Mouse (Mus musculus) stomach, embryonic 15.5 days (tissue): ENCODE measurements around the gene Gm49387. TPM values are rescaled to one million over a fixed set of nuclear protein-coding genes. Genes with fewer than 3 reads are reported as not detected.

Experiments
- ATAC-seq: fragments of 200-750 bp; cut with Nextera tagmentation; 2 replicates; pipeline ENCODE4 v1.8.0; 2017; ENCODE audit warnings: low read depth, moderate number of reproducible peaks, moderate TSS enrichment; ENCODE audit not compliant: insufficient read depth, low FRiP score
- H3K27ac ChIP-seq: fragments of 300-500 bp; sonication (generic); 2 replicates; pipeline ENCODE4 v1.5.1; 2015; ENCODE audit warnings: mild to moderate bottlenecking, inconsistent platforms
- H3K27me3 ChIP-seq: fragments of 300-500 bp; sonication (generic); replicated peaks from 2 replicates; pipeline ENCODE4 v1.6.1; 2015; ENCODE audit warnings: inconsistent platforms
- H3K36me3 ChIP-seq: fragments of 300-500 bp; sonication (generic); 2 replicates; pipeline ENCODE4 v1.6.1; 2015; ENCODE audit warnings: inconsistent platforms
- H3K4me1 ChIP-seq: fragments of 300-500 bp; sonication (generic); 2 replicates; pipeline ENCODE4 v1.6.1; 2015; ENCODE audit warnings: inconsistent platforms
- H3K4me2 ChIP-seq: fragments of 300-500 bp; sonication (generic); 2 replicates; pipeline ENCODE4 v1.6.1; 2015; ENCODE audit warnings: mild to moderate bottlenecking, inconsistent platforms
- H3K4me3 ChIP-seq: fragments of 300-500 bp; sonication (generic); replicated peaks from 2 replicates; pipeline ENCODE4 v1.5.1; 2015; ENCODE audit warnings: inconsistent platforms
- H3K9ac ChIP-seq: fragments of 300-500 bp; sonication (generic); 2 replicates; pipeline ENCODE4 v1.6.1; 2015; ENCODE audit warnings: inconsistent platforms
- H3K9me3 ChIP-seq: fragments of 300-500 bp; sonication (generic); 2 replicates; pipeline ENCODE4 v1.6.1; 2016; ENCODE audit warnings: inconsistent platforms
- WGBS: fragments of 180-500 bp; shearing (Covaris S2); methylation state at CpG from one replicate; pipeline ENCODE4 v1.1.7; 2015; 5-methylcytosine and 5-hydroxymethylcytosine counted together
- polyA plus RNA-seq: library from polyadenylated mRNA; unstranded; fragments of >200 nt; fragmentation: Nextera tagmentation; extraction: Ambion mirVana; gene quantifications from 2 replicates; pipeline ENCODE4 v1.2.1, GENCODE M21; 2015

Gene Gm49387
- polyA plus RNA-seq, 1 experiment from 2014 or later, result not detected

DNA sequence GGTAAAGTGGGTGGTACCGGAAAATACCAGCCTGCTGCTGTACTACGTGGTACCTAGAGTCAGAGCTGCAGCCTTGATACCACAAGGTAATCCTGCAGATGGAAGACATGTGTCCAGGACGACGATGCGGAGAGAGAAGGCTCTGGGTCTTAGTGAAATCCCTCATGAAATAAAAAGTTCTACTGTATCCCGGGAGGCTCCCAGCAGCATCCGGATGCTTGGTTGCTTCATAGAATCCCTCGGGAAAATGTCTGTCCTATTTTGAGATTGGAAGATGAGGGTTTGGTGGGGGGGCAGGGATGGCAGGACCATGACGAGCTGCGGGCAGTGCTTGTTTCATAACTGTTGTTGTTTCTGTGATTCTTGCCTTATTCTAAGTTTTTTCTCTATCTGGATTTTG, 7.3 kb upstream of the Gm49387 start:
- ATAC-seq, result no peak
- H3K27ac ChIP-seq, result no peak overlapping the region
- H3K4me1 ChIP-seq, result peaks cover 3% of the 10 kb centered on the region; the same call in 1 of the 2 replicates
- no peak overlapping the region for H3K9ac ChIP-seq
- no peaks in the 10 kb centered on the region for H3K27me3 ChIP-seq
- no peaks in the 10 kb centered on the region for H3K36me3 ChIP-seq
- no peaks in the 10 kb centered on the region for H3K9me3 ChIP-seq
- no peak overlapping the region for H3K4me3 ChIP-seq
- no peak overlapping the region for H3K4me2 ChIP-seq
- WGBS, result 89% methylated on average over 10 of the region's 10 CpGs

GRCm38 (mm10) chr14:31645920-31646319, 5.2 kb upstream of the Gm49387 start:
- Histone ChIP-seq H3K27ac (no peak overlapping the region), H3K4me3 (no peak overlapping the region), H3K9ac (no peak overlapping the region), H3K4me2 (no peak overlapping the region), H3K27me3 (no peaks in the 10 kb centered on the region), H3K36me3 (no peaks in the 10 kb centered on the region), H3K9me3 (no peaks in the 10 kb centered on the region), H3K4me1 (no peaks in the 10 kb centered on the region)
- ATAC-seq, result no peak
- 84% methylated on average over 7 of the region's 7 CpGs for WGBS

DNA sequence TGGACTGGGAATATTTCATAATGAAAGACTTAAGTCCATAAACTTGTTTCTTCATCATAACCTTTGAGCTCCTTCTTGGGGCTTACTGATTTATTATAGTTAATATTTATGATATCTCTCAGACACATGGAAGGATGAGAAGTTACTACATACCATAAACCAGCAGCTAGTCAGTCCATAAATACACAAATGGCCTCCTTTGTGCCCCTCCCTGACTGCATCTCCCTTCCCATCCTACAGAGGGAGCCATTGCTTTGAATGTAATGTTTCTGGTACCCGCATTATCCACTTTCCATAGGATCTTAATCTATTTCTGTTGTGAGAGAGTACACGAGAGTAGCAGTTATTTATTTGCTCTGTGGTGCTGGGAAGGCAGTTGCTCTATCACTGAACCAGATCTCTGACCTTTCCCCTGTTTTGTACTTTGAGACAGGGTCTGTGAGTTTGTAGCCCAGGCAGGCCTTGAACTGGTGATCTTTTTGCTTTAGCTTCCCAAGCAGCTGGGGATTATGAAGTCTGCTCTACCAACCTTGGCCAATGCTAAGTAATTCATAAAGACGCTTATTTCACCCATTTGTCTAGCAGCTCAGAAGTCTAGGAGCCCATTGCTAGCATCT, 4.4 kb upstream of the Gm49387 start:
- Histone ChIP-seq H3K9ac (no peak overlapping the region), H3K4me3 (no peak overlapping the region), H3K4me2 (no peak overlapping the region), H3K27me3 (no peaks in the 10 kb centered on the region), H3K27ac (no peak overlapping the region), H3K36me3 (no peaks in the 10 kb centered on the region), H3K4me1 (0 out of 2 replicates have a peak, but pooled peaks cover 3% of the 10 kb centered on the region), H3K9me3 (no peaks in the 10 kb centered on the region)
- 64% methylated on average over 3 of the region's 3 CpGs for WGBS
- no peak for ATAC-seq

DNA sequence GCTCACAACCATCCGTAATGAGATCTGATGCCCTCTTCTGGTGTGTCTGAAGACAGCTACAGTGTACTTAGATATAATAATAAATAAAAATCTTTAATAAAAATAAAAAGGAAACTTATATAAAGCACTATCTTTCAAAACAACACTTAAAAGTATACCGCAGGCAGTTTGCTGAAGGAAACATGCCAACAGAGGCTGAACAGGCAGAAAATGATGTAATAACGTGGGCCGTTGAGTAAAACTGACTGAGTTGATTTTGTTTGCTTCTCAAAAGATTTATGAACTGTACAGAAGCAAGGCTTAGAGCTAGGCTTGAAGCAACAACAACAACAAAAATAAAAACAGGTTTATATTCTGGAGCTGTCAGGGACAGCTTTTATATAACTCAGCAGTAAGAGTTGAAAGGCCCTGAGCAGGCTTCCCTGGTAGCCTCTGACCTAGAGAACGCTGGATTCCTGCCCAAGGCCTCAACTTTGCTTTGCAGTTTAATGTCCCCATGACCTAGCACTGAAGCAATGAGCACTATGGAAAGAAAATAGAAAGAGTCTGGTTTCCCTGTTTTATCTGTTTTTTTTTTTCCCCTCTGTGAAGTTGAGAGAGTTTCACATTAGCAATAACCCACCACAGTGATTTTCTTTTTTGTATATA, 3.6 kb upstream of the Gm49387 start:
- 0 out of 2 replicates have a peak, but pooled peaks cover 4% of the 10 kb centered on the region for H3K4me1 ChIP-seq
- H3K36me3 ChIP-seq, result no peaks in the 10 kb centered on the region
- H3K9ac ChIP-seq, result no peak overlapping the region
- ATAC-seq, result no peak
- H3K9me3 ChIP-seq, result no peaks in the 10 kb centered on the region
- H3K4me2 ChIP-seq, result no peak overlapping the region
- no peak overlapping the region for H3K27ac ChIP-seq
- no peak overlapping the region for H3K4me3 ChIP-seq
- WGBS, result 86% methylated on average over 5 of the region's 5 CpGs
- no peaks in the 10 kb centered on the region for H3K27me3 ChIP-seq

GRCm38 (mm10) chr14:31641506-31642155, 953 bp upstream of the Gm49387 start:
- peak overlapping the region; percentile 87 for H3K4me2 ChIP-seq
- WGBS, result 65% methylated on average over 9 of the region's 9 CpGs
- ATAC-seq, result no peak
- H3K27ac ChIP-seq, result peak overlapping the region; percentile 92; the same call in 1 of the 2 replicates
- H3K4me3 ChIP-seq, result peak overlapping the region; percentile 67
- no peaks in the 10 kb centered on the region for H3K36me3 ChIP-seq
- 0 out of 2 replicates have a peak, but pooled peaks cover 4% of the 10 kb centered on the region for H3K4me1 ChIP-seq
- H3K9ac ChIP-seq, result peak overlapping the region; percentile 43; the same call in 1 of the 2 replicates
- no peaks in the 10 kb centered on the region for H3K27me3 ChIP-seq
- no peaks in the 10 kb centered on the region for H3K9me3 ChIP-seq

DNA sequence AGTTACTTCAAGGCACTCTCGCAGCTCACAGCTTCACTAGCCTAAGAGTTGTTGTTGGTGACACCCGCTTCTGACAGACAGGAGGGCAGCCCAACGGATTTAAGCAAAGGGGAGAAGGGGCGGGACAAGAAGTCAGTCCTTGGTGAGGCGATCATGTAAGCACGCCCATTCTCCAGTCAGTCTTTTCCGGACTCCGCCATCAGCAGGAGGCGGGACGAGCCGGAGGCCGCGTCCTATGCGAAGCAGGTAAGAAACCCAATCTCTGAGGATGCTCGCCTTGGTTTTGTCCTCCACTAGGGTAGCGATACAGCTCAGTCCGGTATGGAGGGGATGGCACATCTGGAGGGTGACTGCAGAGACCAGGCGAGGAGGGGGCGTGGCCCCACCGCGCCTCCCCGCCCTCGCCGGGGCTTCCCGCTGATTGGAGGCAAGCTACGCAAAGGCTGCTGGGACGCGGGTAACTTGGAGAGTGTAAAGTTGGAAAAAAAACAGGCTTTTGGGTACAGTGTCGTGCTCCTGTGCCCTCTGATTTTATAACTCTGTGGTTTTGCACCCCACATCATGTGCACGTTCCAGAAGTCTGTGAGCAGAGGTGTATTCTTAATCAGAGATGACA, 320 bp upstream of the Gm49387 start, which contains the start of the genes Btd and Hacl1:
Gene Btd, plus strand, starts transcription at position 139 of the 616 bp plus-strand sequence.
Gene Hacl1, minus strand, starts transcription at position 397 of the 616 bp plus-strand sequence.
- under 1% methylated on average over 30 of the region's 30 CpGs for WGBS
- H3K27me3 ChIP-seq, result no peaks in the 10 kb centered on the region
- H3K9me3 ChIP-seq, result no peaks in the 10 kb centered on the region
- peak within 1 kb of the TSS; percentile 67 for H3K4me3 ChIP-seq
- H3K9ac ChIP-seq, result peak within 1 kb of the TSS; percentile 43; the same call in 1 of the 2 replicates
- peak within 1 kb of the TSS; percentile 92 for H3K27ac ChIP-seq
- ATAC-seq, result peak; percentile 98
- no peaks in the 10 kb centered on the region for H3K36me3 ChIP-seq
- H3K4me2 ChIP-seq, result peak within 1 kb of the TSS; percentile 87
- 0 out of 2 replicates have a peak, but pooled peaks cover 4% of the 10 kb centered on the region for H3K4me1 ChIP-seq

DNA sequence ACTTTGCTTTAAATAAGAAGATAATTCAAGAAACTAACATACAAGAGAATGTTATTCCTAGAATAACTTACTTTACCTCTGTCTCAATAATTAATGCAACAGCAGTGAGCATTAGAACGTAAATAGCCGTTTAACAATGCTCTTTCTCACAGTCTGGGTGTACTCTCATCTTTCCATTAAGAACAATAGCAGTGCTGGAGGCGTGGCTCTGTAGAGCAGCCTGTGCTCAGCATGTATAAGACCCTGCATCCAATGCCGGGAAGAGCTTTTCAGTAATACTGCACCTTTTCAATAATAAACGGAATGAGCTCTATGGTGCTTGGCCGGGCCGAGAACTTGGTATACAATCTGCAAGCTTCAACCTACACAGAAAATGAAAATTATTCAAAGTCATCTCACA, 10.0 kb downstream of the Gm49387 start:
- Histone ChIP-seq H3K36me3 (no peaks in the 10 kb centered on the region), H3K4me2 (no peak overlapping the region), H3K27ac (no peak overlapping the region), H3K4me1 (no peaks in the 10 kb centered on the region), H3K27me3 (no peaks in the 10 kb centered on the region), H3K9me3 (no peaks in the 10 kb centered on the region), H3K9ac (no peak overlapping the region), H3K4me3 (no peak overlapping the region)
- no peak for ATAC-seq
- 75% methylated on average over 7 of the region's 7 CpGs for WGBS

DNA sequence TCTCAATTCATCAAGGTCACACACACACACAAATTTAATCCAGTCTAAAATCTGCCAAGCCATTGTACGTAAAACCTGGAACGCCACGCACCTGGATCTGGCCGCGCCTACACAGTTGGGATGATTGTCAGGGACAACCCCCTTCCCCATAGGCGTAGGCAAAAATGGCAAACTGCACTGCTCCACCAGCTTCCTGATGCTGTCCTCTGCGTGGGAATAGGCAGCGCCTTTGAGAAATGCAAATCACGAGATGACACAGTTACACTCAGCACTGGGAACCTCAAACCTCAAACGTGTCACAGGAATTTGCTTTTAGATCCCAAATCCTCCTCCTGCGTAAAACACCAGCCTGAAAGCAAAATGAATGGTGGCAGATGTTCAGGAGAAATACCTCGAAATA, 17.9 kb downstream of the Gm49387 start:
- Histone ChIP-seq H3K27ac (no peak overlapping the region), H3K4me3 (no peak overlapping the region), H3K4me1 (no peaks in the 10 kb centered on the region), H3K9me3 (no peaks in the 10 kb centered on the region), H3K36me3 (no peaks in the 10 kb centered on the region), H3K27me3 (no peaks in the 10 kb centered on the region), H3K4me2 (no peak overlapping the region), H3K9ac (no peak overlapping the region)
- ATAC-seq, result no peak
- WGBS, result 79% methylated on average over 12 of the region's 12 CpGs

GRCm38 (mm10) chr14:31620591-31621223, 20.0 kb downstream of the Gm49387 start:
- no peaks in the 10 kb centered on the region for H3K9me3 ChIP-seq
- H3K4me2 ChIP-seq, result no peak overlapping the region
- no peaks in the 10 kb centered on the region for H3K4me1 ChIP-seq
- 67% methylated on average over 9 of the region's 9 CpGs for WGBS
- no peaks in the 10 kb centered on the region for H3K27me3 ChIP-seq
- no peak overlapping the region for H3K27ac ChIP-seq
- no peak overlapping the region for H3K9ac ChIP-seq
- H3K36me3 ChIP-seq, result no peaks in the 10 kb centered on the region
- no peak for ATAC-seq
- H3K4me3 ChIP-seq, result no peak overlapping the region

DNA sequence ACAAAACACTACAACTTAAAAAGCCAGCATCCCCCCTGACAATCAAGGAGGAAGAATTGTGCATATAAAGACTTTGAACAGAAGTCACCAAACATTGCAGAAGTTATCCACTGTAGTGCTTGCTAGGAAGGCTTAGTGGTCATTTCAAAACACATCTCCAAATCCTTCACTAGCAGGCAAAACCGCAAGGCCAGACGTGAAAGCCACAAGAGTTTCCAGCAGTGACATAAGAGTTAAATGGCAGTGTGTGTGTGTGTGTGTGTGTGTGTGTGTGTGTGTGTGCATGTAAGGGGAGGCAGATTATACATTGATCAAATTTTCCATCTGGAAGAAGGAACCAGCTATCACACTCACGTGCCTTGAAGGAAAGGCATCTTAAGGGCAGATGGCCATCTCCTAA, 22.7 kb downstream of the Gm49387 start:
- Histone ChIP-seq H3K27ac (no peak overlapping the region), H3K36me3 (no peaks in the 10 kb centered on the region), H3K4me3 (no peak overlapping the region), H3K4me1 (no peaks in the 10 kb centered on the region), H3K9me3 (no peaks in the 10 kb centered on the region), H3K27me3 (no peaks in the 10 kb centered on the region), H3K4me2 (no peak overlapping the region), H3K9ac (no peak overlapping the region)
- ATAC-seq, result no peak
- 71% methylated on average over 3 of the region's 3 CpGs for whole genome bisulfite sequencing

DNA sequence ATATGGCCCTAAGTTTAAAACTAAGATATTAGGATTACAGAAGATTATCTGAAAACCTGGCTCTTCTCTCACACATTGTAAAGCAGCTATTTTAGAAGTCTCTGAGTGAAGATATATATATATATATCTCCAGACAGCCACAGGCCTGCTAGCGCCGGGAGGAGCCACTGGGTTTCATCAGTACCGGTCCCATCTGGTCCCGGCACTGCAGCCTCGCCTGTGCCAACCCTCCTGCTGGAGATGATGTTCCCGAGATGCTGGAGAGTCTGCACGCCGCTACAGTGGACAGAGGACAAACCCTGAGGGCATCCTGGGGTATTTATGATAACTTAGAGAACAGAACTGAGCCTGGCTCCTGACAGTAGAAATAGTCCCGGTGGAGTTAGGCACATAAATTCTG, 23.5 kb downstream of the Gm49387 start:
- no peaks in the 10 kb centered on the region for H3K4me1 ChIP-seq
- H3K4me3 ChIP-seq, result no peak overlapping the region
- 77% methylated on average over 9 of the region's 9 CpGs for WGBS
- H3K36me3 ChIP-seq, result no peaks in the 10 kb centered on the region
- H3K4me2 ChIP-seq, result no peak overlapping the region
- no peaks in the 10 kb centered on the region for H3K9me3 ChIP-seq
- no peak overlapping the region for H3K9ac ChIP-seq
- H3K27me3 ChIP-seq, result no peaks in the 10 kb centered on the region
- ATAC-seq, result no peak
- no peak overlapping the region for H3K27ac ChIP-seq
